Mouse (Mus musculus) olfactory bulb, adult 2 months (tissue): ENCODE data around the gene Pde4b.

ENCODE experiments used
- CTCF ChIP-seq: fragments of 200-500 bp; IDR thresholded peaks from 2 replicates; pipeline ENCODE4 v1.5.1; 2012; ENCODE audit warnings: low read depth, mild to moderate bottlenecking, low read length, moderate library complexity; ENCODE audit not compliant: insufficient read depth
- POLR2A ChIP-seq: fragments of 200-500 bp; IDR thresholded peaks from 2 replicates; pipeline ENCODE4 v1.6.1; 2012; ENCODE audit warnings: mild to moderate bottlenecking, low read depth, low read length, moderate library complexity; ENCODE audit not compliant: insufficient read depth

GRCm38 (mm10) chr4:102287172-102287571 lies 199.8 kb downstream of the Pde4b start:
- TF ChIP-seq CTCF (no peak), POLR2A (no peak)
